Mouse (Mus musculus) thymus, adult 2 months (tissue): ENCODE results near the gene Olfr1150-ps1. TPM values are rescaled to one million over a fixed set of nuclear protein-coding genes. Genes with fewer than 3 reads are reported as not detected.

Source experiments
- polyA plus RNA-seq: library from polyadenylated mRNA; depleted of rRNA; stranded (reverse); fragments of >200 nt; gene quantifications from 2 replicates; pipeline ENCODE4 v1.2.3, GENCODE M21; 2012; rRNA removed

The Olfr1150-ps1 gene
- polyA plus RNA-seq, 1 experiment: not detected

Other genes with a start within 250 kb of the Olfr1150-ps1 start
- gene Olfr1130, start 237.8 kb upstream of the Olfr1150-ps1 start, polyA plus RNA-seq: not detected in 2 replicates
- gene Olfr1131, start 216.9 kb upstream of the Olfr1150-ps1 start, polyA plus RNA-seq: not detected in 2 replicates
- not detected in 2 replicates for gene Olfr1132, start 206.5 kb upstream of the Olfr1150-ps1 start, polyA plus RNA-seq
- not detected in 2 replicates for gene Olfr1133, start 196.6 kb upstream of the Olfr1150-ps1 start, polyA plus RNA-seq
- not detected in 2 replicates for gene Olfr1134, start 185.5 kb upstream of the Olfr1150-ps1 start, polyA plus RNA-seq
- not detected in 2 replicates for gene Olfr1135, start 170.3 kb upstream of the Olfr1150-ps1 start, polyA plus RNA-seq
- 0.40 TPM in 1 of 2 replicates, not detected in the other for gene Olfr1136, start 150.0 kb upstream of the Olfr1150-ps1 start, polyA plus RNA-seq
- gene Olfr1137, start 130.8 kb upstream of the Olfr1150-ps1 start, polyA plus RNA-seq: not detected in 2 replicates
- not detected in 2 replicates for gene Olfr1138, start 104.0 kb upstream of the Olfr1150-ps1 start, polyA plus RNA-seq
- not detected in 2 replicates for gene Olfr1140, start 100.2 kb upstream of the Olfr1150-ps1 start, polyA plus RNA-seq
- not detected in 2 replicates for gene Olfr1141, start 90.0 kb upstream of the Olfr1150-ps1 start, polyA plus RNA-seq
- gene Olfr152, start 64.5 kb upstream of the Olfr1150-ps1 start, polyA plus RNA-seq: not detected in 2 replicates
- not detected in 2 replicates for gene Olfr1143, start 43.4 kb upstream of the Olfr1150-ps1 start, polyA plus RNA-seq
- gene Olfr1145, start 34.2 kb upstream of the Olfr1150-ps1 start, polyA plus RNA-seq: not detected in 2 replicates
- not detected in 2 replicates for gene Olfr1148, start 13.5 kb upstream of the Olfr1150-ps1 start, polyA plus RNA-seq
- gene Olfr1151, start 11.9 kb downstream of the Olfr1150-ps1 start, polyA plus RNA-seq: not detected in 2 replicates
- not detected in 2 replicates for gene Olfr1152, start 22.5 kb downstream of the Olfr1150-ps1 start, polyA plus RNA-seq
- not detected in 2 replicates for gene Olfr1153, start 51.0 kb downstream of the Olfr1150-ps1 start, polyA plus RNA-seq
- not detected in 2 replicates for gene Olfr1154, start 61.2 kb downstream of the Olfr1150-ps1 start, polyA plus RNA-seq
- gene Olfr1155, start 101.1 kb downstream of the Olfr1150-ps1 start, polyA plus RNA-seq: not detected in 2 replicates
- not detected in 2 replicates for gene Olfr1156, start 109.1 kb downstream of the Olfr1150-ps1 start, polyA plus RNA-seq
- not detected in 2 replicates for gene Olfr1157, start 124.3 kb downstream of the Olfr1150-ps1 start, polyA plus RNA-seq
- not detected in 2 replicates for gene Olfr74, start 130.7 kb downstream of the Olfr1150-ps1 start, polyA plus RNA-seq
- gene Olfr1158, start 146.1 kb downstream of the Olfr1150-ps1 start, polyA plus RNA-seq: not detected in 2 replicates
- gene Olfr1160, start 164.3 kb downstream of the Olfr1150-ps1 start, polyA plus RNA-seq: not detected in 2 replicates
- not detected in 2 replicates for gene Olfr1161, start 178.8 kb downstream of the Olfr1150-ps1 start, polyA plus RNA-seq
- not detected in 2 replicates for gene Olfr73, start 193.7 kb downstream of the Olfr1150-ps1 start, polyA plus RNA-seq
- gene Olfr1162, start 207.1 kb downstream of the Olfr1150-ps1 start, polyA plus RNA-seq: not detected in 2 replicates
- not detected in 2 replicates for gene Olfr1163, start 227.8 kb downstream of the Olfr1150-ps1 start, polyA plus RNA-seq
- not detected in 2 replicates for gene Olfr1164, start 250.0 kb downstream of the Olfr1150-ps1 start, polyA plus RNA-seq